Mouse (Mus musculus) adrenal gland, adult (tissue): Measurements from ENCODE around the gene Cwc27.

Experiments
- DNase-seq, 2 experiments: peaks; one replicate each; pipeline ENCODE4 v3.0.0; 2022 to 2023; ENCODE audit warnings: low spot score in 1 of 2; ENCODE audit not compliant: inconsistent age in 2 of 2

Gene Cwc27

GRCm38 (mm10) chr13:104650654-104651053 lies 166.3 kb downstream of the Cwc27 start:
- DNase-seq = no peak

- DNase-seq = no peak
Measured at GRCm38 (mm10) chr13:104650145-104650544, 166.8 kb downstream of the Cwc27 start.

GRCm38 (mm10) chr13:104645778-104646425 lies 171.0 kb downstream of the Cwc27 start:
- DNase-seq = peak in 1 of 2 experiments; percentile 41

- DNase-seq = no peak
Measured at GRCm38 (mm10) chr13:104644185-104644584, 172.8 kb downstream of the Cwc27 start.

GRCm38 (mm10) chr13:104640694-104641454 lies 176.1 kb downstream of the Cwc27 start:
- DNase-seq = no peak

GRCm38 (mm10) chr13:104638988-104639387 lies 178.0 kb downstream of the Cwc27 start:
- DNase-seq = no peak

GRCm38 (mm10) chr13:104635965-104636462 lies 180.9 kb downstream of the Cwc27 start:
- no peak for DNase-seq

GRCm38 (mm10) chr13:104634708-104635107 lies 182.2 kb downstream of the Cwc27 start:
- no peak for DNase-seq

GRCm38 (mm10) chr13:104632427-104633167 lies 184.3 kb downstream of the Cwc27 start:
- no peak for DNase-seq

- DNase-seq = no peak
Measured at GRCm38 (mm10) chr13:104631621-104632205, 185.2 kb downstream of the Cwc27 start.

GRCm38 (mm10) chr13:104630808-104631207 lies 186.1 kb downstream of the Cwc27 start:
- DNase-seq = no peak

GRCm38 (mm10) chr13:104629621-104630020 lies 187.3 kb downstream of the Cwc27 start:
- no peak for DNase-seq

GRCm38 (mm10) chr13:104628019-104628418 lies 188.9 kb downstream of the Cwc27 start:
- no peak for DNase-seq

GRCm38 (mm10) chr13:104627169-104627909 lies 189.6 kb downstream of the Cwc27 start:
- no peak for DNase-seq

- no peak for DNase-seq
Measured at GRCm38 (mm10) chr13:104623130-104623891, 193.6 kb downstream of the Cwc27 start.

GRCm38 (mm10) chr13:104622102-104622743 lies 194.7 kb downstream of the Cwc27 start:
- no peak for DNase-seq

GRCm38 (mm10) chr13:104620423-104620822 lies 196.5 kb downstream of the Cwc27 start:
- DNase-seq = no peak

GRCm38 (mm10) chr13:104619503-104620288 lies 197.2 kb downstream of the Cwc27 start:
- DNase-seq = no peak
